Mouse (Mus musculus) ES-E14 (cell line): ENCODE data around the gene Traip.

Source experiments
- CHD2 ChIP-seq: IDR thresholded peaks from 2 replicates; pipeline ENCODE4 v1.6.1; 2014; ENCODE audit warnings: mild to moderate bottlenecking, low read depth, low read length, inconsistent platforms
- HCFC1 ChIP-seq: IDR thresholded peaks from 2 replicates; pipeline ENCODE4 v1.6.1; 2012; ENCODE audit warnings: low read length, inconsistent platforms, borderline replicate concordance; ENCODE audit not compliant: insufficient read depth
- MAFK ChIP-seq: IDR thresholded peaks from 2 replicates; pipeline ENCODE4 v1.6.1; 2014; ENCODE audit warnings: mild to moderate bottlenecking, low read depth, low read length, inconsistent platforms; ENCODE audit not compliant: insufficient read depth
- ZC3H11A ChIP-seq: IDR thresholded peaks from 2 replicates; pipeline ENCODE4 v1.6.1; 2012; ENCODE audit warnings: low read depth, mild to moderate bottlenecking, inconsistent platforms, low read length, borderline replicate concordance
- ZNF384 ChIP-seq: IDR thresholded peaks from 2 replicates; pipeline ENCODE4 v1.6.1; 2012; ENCODE audit warnings: low read depth, low read length, inconsistent platforms

DNA sequence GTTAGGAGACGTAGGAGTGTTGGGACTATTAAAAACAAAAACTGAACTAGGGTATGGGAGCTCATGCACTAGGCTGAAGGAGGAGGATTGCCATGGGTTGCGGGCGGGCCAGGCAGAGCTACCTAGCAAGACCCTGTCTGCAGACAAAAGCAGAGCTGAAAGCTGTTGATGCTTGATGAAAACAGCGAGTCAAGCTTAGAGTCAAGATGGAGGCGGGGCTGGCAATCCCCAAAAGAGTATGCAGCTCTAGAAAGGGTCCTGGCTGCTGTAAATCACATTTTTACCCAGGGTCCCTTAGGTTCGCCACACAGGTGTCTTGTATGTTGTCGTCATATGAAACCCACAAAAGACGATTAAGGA lies 53.6 kb downstream of the Traip start:
- no peak for TF ChIP-seq ZNF384
- no peak for TF ChIP-seq HCFC1
- TF ChIP-seq MAFK, result no peak
- no peak for TF ChIP-seq ZC3H11A
- TF ChIP-seq CHD2, result no peak
